Mouse (Mus musculus) kidney, adult 2 months (tissue): ENCODE data around the gene Eme2.

Experiments used
- CTCF ChIP-seq: fragments of 200-500 bp; conservative IDR thresholded peaks from 2 replicates; pipeline ENCODE4 v1.5.1; 2011; ENCODE audit warnings: low read depth, mild to moderate bottlenecking, control low read depth, low read length, moderate library complexity, mixed read lengths; ENCODE audit not compliant: insufficient read depth, insufficient read length
- POLR2A ChIP-seq: fragments of 200-500 bp; IDR thresholded peaks from one replicate; pipeline ENCODE4 v1.6.1; 2011; ENCODE audit warnings: low read depth, low read length, control low read depth

GRCm38 (mm10) chr17:24897600-24897999, 2.7 kb upstream of the Eme2 start:
- no peak for TF ChIP-seq CTCF
- TF ChIP-seq POLR2A, result no peak
